Mouse (Mus musculus): ENCODE results near the gene Chrna10. TPM values are rescaled to one million over a fixed set of nuclear protein-coding genes. Genes with fewer than 3 reads are reported as not detected.

The Chrna10 gene
- polyA plus RNA-seq, 1 experiment from 2014 or later = not detected

DNA sequence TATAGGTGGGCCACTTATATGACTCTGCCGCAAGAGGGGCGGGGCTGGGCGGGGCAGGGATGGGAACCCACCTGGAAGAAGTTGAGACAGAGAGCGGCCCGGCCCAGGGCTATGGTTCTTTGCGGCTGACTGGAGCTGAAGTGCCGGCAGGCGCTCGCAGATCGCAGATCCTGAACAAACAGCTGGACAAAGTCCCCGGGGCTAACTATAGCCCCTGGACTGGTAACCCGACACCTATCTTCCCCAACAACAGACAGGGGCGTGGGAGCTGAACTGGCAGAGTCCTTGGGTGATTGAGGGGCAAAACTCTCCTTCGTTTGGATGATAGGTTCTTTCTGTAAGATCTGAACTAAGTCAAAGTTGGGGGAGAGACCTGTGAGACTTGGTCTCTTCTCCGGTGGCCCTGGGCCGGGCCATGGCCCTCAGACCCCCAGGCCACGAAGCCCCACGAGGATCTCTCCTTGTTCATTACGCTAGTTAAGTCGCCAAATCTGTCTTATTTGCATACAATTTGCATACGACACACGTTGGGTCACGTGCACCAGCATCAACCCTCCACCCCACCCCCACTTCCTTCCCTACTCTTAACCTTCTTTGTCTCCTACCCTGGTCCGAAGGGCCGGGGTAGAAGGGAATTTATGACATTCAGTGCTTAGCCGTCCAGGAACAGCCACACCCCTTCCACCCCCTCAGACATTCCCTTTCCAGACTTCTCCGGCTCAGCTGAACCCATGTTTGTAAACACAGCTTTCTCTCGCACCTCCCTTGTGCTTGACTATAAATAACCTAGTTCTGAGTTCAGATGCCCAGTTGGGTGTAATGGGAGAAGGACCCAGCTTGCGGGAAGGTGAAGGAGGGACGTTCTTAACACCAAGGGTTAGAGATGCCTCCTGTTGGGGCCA, 16.6 kb downstream of the Chrna10 start:
- H3K9me3 ChIP-seq (ENCODE audit: control insufficient read depth, low read length) = no peaks in the 10 kb centered on the region
- H3K4me3 ChIP-seq (ENCODE audit: low read depth, low read length) = peak overlapping the region; percentile 21
- ATAC-seq (ENCODE audit: insufficient read depth, low FRiP score, low TSS enrichment) (peak; percentile 86), DNase-seq (ENCODE audit: low spot score) (peak; percentile 63)
- H3K4me1 ChIP-seq (ENCODE audit: control insufficient read depth, insufficient read depth, low read length) = peaks cover 6% of the 10 kb centered on the region; the same call in 1 of the 2 replicates
- H3K27me3 ChIP-seq (ENCODE audit: control insufficient read depth, insufficient read depth, low read length) = no peaks in the 10 kb centered on the region
- no peaks in the 10 kb centered on the region for H3K36me3 ChIP-seq (ENCODE audit: control insufficient read depth, insufficient read depth, low read length)
- 2% methylated on average over 30 of the region's 30 CpGs for WGBS
- no peak overlapping the region for H3K27ac ChIP-seq (ENCODE audit: low read depth, low read length)
- H3K4me2 ChIP-seq (ENCODE audit: low read depth) = peak overlapping the region; percentile 51
- peak overlapping the region; percentile 52 for H3K9ac ChIP-seq (ENCODE audit: low read length)

DNA sequence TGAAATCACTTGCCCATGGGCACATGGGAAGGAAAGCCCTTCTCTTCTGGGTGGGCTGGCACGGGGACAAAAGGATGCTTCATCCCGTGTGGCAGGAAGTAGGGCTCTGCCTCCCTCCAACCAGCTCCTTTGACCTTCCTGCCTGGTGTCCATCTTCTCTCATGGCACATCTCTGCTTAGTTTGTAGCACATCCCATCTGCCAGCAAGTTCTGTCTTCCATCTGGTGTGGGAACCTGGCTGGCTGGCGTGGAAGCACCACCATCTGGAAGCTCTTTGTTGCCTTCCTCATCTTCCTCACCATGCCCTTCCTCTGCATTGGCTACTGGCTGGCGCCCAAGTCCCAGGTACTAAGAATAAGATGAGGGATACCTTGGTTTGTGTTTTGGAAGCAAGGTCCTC, 29.3 kb downstream of the Chrna10 start:
- Histone ChIP-seq H3K36me3 (ENCODE audit: control insufficient read depth, insufficient read depth, low read length) (0 out of 2 replicates have a peak, but pooled peaks cover 2% of the 10 kb centered on the region), H3K4me3 (ENCODE audit: low read depth, low read length) (no peak overlapping the region), H3K4me2 (ENCODE audit: low read depth) (no peak overlapping the region), H3K27ac (ENCODE audit: low read depth, low read length) (no peak overlapping the region), H3K27me3 (ENCODE audit: control insufficient read depth, insufficient read depth, low read length) (no peaks in the 10 kb centered on the region), H3K4me1 (ENCODE audit: control insufficient read depth, insufficient read depth, low read length) (no peaks in the 10 kb centered on the region), H3K9me3 (ENCODE audit: control insufficient read depth, low read length) (no peaks in the 10 kb centered on the region), H3K9ac (ENCODE audit: low read length) (no peak overlapping the region)
- ATAC-seq (ENCODE audit: insufficient read depth, low FRiP score, low TSS enrichment) = no peak
- WGBS = 87% methylated on average over 4 of the region's 4 CpGs
- DNase-seq (ENCODE audit: low spot score) = no peak

DNA sequence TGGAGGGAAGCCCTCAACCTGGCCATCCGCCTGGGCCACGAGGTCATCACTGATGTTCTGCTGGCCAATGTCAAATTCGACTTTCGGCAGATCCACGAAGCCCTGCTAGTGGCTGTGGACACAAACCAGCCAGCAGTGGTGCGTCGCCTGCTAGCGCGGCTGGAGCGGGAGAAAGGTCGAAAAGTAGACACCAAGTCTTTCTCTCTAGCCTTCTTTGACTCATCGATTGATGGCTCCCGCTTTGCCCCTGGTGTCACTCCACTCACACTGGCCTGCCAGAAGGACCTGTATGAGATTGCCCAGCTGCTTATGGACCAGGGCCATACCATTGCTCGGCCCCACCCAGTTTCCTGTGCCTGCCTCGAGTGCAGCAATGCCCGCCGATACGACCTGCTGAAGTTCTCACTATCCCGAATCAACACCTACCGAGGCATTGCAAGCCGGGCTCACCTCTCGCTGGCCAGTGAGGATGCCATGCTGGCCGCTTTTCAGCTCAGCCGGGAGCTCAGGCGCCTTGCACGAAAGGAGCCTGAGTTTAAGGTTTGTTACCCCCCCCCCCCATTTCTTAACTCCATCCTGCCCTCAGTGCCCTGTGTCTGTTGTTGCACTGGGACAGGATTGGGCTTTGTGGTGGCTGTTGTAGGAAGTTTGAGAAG, 32.5 kb downstream of the Chrna10 start:
- Histone ChIP-seq H3K9me3 (ENCODE audit: control insufficient read depth, low read length) (no peaks in the 10 kb centered on the region), H3K4me2 (ENCODE audit: low read depth) (no peak overlapping the region), H3K4me3 (ENCODE audit: low read depth, low read length) (no peak overlapping the region), H3K27me3 (ENCODE audit: control insufficient read depth, insufficient read depth, low read length) (no peaks in the 10 kb centered on the region), H3K4me1 (ENCODE audit: control insufficient read depth, insufficient read depth, low read length) (no peaks in the 10 kb centered on the region), H3K36me3 (ENCODE audit: control insufficient read depth, insufficient read depth, low read length) (peaks cover 7% of the 10 kb centered on the region; the same call in 1 of the 2 replicates), H3K9ac (ENCODE audit: low read length) (no peak overlapping the region), H3K27ac (ENCODE audit: low read depth, low read length) (no peak overlapping the region)
- ATAC-seq (ENCODE audit: insufficient read depth, low FRiP score, low TSS enrichment) (no peak), DNase-seq (ENCODE audit: low spot score) (no peak)
- WGBS = 90% methylated on average over 26 of the region's 26 CpGs

DNA sequence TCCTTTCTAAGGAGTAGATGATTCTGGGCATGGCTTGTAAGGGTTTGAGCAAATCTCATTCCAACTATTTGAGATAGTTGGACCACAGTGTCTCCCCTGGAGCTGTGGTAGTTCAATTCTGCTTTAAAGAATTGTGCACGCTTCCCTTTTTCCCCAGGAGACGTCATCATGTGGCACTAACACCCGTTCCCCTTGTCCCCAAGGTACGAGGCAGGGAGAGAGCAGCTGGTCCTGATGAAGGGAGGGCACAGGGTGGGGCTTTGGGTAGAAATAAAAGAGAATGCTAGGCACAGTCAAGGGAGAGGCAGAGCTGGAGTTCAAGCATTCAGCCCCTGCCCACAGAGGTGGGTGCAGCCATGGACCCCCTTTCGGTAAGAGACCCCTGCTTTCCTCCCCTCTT, 33.8 kb downstream of the Chrna10 start, which contains the start of gene Trpc2:
Trpc2 (plus strand) TSS at position 301 of the 400 bp plus-strand sequence.
- Histone ChIP-seq H3K9ac (ENCODE audit: low read length) (no peak within 1 kb of the TSS), H3K4me3 (ENCODE audit: low read depth, low read length) (no peak within 1 kb of the TSS), H3K36me3 (ENCODE audit: control insufficient read depth, insufficient read depth, low read length) (peaks cover 7% of the 10 kb centered on the region; the same call in 1 of the 2 replicates), H3K4me1 (ENCODE audit: control insufficient read depth, insufficient read depth, low read length) (no peaks in the 10 kb centered on the region), H3K9me3 (ENCODE audit: control insufficient read depth, low read length) (no peaks in the 10 kb centered on the region), H3K27me3 (ENCODE audit: control insufficient read depth, insufficient read depth, low read length) (no peaks in the 10 kb centered on the region), H3K4me2 (ENCODE audit: low read depth) (no peak within 1 kb of the TSS), H3K27ac (ENCODE audit: low read depth, low read length) (no peak within 1 kb of the TSS)
- DNase-seq (ENCODE audit: low spot score) = no peak
- no peak for ATAC-seq (ENCODE audit: insufficient read depth, low FRiP score, low TSS enrichment)
- 82% methylated on average over 5 of the region's 5 CpGs for WGBS

DNA sequence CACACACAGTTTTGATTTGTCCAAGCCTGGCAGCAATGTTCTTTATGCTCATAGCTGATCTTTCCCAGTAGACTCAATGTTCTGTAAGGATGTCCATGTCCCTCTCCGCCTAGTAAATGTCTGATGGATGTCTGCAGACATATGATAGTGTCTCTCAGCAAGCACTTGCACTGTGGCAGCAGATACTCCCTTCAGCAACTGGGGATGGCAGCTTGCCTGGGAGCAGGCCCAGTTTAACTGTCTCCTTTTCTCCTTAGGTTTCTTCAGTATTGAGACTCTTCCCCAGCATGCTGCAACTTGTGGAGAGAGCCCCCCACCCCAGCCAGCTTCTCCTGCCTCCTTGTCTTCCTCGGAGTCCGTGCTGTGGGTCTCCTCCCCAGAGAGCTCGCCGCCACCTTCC, 34.8 kb downstream of the Chrna10 start:
- H3K27ac ChIP-seq (ENCODE audit: low read depth, low read length) = no peak overlapping the region
- no peak overlapping the region for H3K9ac ChIP-seq (ENCODE audit: low read length)
- H3K4me3 ChIP-seq (ENCODE audit: low read depth, low read length) = no peak overlapping the region
- no peak for ATAC-seq (ENCODE audit: insufficient read depth, low FRiP score, low TSS enrichment)
- H3K4me2 ChIP-seq (ENCODE audit: low read depth) = no peak overlapping the region
- WGBS = 100% methylated on average over 5 of the region's 5 CpGs
- H3K9me3 ChIP-seq (ENCODE audit: control insufficient read depth, low read length) = no peaks in the 10 kb centered on the region
- H3K27me3 ChIP-seq (ENCODE audit: control insufficient read depth, insufficient read depth, low read length) = no peaks in the 10 kb centered on the region
- no peaks in the 10 kb centered on the region for H3K4me1 ChIP-seq (ENCODE audit: control insufficient read depth, insufficient read depth, low read length)
- no peak for DNase-seq (ENCODE audit: low spot score)
- H3K36me3 ChIP-seq (ENCODE audit: control insufficient read depth, insufficient read depth, low read length) = peaks cover 7% of the 10 kb centered on the region; the same call in 1 of the 2 replicates

DNA sequence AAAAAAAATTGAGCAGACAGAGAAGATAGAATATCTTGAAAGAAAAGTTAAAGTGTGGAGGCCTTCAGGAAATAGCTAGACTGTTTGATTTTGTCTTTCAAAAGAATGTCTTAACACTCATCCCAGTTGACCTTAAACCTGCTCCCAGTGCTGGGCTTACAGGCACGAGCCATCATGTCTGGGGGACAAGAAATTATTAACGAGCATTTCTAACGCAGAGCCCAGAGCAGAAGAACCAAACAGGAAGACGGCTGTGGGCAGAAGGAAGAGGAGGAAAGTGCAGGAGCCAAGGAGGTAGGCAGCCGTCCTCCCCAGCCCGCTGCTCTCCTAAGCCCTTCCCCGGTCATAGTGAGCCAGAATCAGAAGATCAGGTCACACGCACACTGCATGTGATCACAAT, 36.3 kb downstream of the Chrna10 start:
- H3K9ac ChIP-seq (ENCODE audit: low read length) = no peak overlapping the region
- no peak overlapping the region for H3K27ac ChIP-seq (ENCODE audit: low read depth, low read length)
- DNase-seq (ENCODE audit: low spot score) (no peak), ATAC-seq (ENCODE audit: insufficient read depth, low FRiP score, low TSS enrichment) (no peak)
- no peak overlapping the region for H3K4me3 ChIP-seq (ENCODE audit: low read depth, low read length)
- no peaks in the 10 kb centered on the region for H3K4me1 ChIP-seq (ENCODE audit: control insufficient read depth, insufficient read depth, low read length)
- WGBS = 90% methylated on average over 8 of the region's 8 CpGs
- no peaks in the 10 kb centered on the region for H3K27me3 ChIP-seq (ENCODE audit: control insufficient read depth, insufficient read depth, low read length)
- no peaks in the 10 kb centered on the region for H3K9me3 ChIP-seq (ENCODE audit: control insufficient read depth, low read length)
- no peak overlapping the region for H3K4me2 ChIP-seq (ENCODE audit: low read depth)
- H3K36me3 ChIP-seq (ENCODE audit: control insufficient read depth, insufficient read depth, low read length) = peaks cover 11% of the 10 kb centered on the region

DNA sequence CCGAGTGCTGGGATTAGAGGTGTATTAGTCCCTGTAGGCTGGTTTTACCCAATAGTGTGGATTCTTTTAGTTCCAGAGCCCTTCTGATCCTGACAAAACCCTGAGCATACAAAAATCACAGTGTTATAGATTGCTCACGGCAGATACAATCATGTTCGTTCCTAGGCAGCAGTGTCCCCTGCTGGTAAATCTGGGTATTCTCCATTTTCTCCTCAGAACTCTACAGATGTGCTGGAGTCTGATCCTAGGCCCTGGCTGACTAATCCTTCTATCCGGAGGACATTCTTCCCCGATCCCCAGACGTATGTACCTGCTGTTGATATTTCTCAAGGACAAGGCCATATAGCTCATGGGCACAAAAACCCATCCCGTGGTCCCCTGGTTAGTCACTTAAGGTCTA, 38.1 kb downstream of the Chrna10 start:
- no peaks in the 10 kb centered on the region for H3K4me1 ChIP-seq (ENCODE audit: control insufficient read depth, insufficient read depth, low read length)
- ATAC-seq (ENCODE audit: insufficient read depth, low FRiP score, low TSS enrichment) (no peak), DNase-seq (ENCODE audit: low spot score) (no peak)
- H3K4me3 ChIP-seq (ENCODE audit: low read depth, low read length) = no peak overlapping the region
- no peak overlapping the region for H3K4me2 ChIP-seq (ENCODE audit: low read depth)
- 86% methylated on average over 7 of the region's 7 CpGs for WGBS
- no peaks in the 10 kb centered on the region for H3K9me3 ChIP-seq (ENCODE audit: control insufficient read depth, low read length)
- H3K9ac ChIP-seq (ENCODE audit: low read length) = no peak overlapping the region
- no peak overlapping the region for H3K27ac ChIP-seq (ENCODE audit: low read depth, low read length)
- no peaks in the 10 kb centered on the region for H3K27me3 ChIP-seq (ENCODE audit: control insufficient read depth, insufficient read depth, low read length)
- H3K36me3 ChIP-seq (ENCODE audit: control insufficient read depth, insufficient read depth, low read length) = peaks cover 13% of the 10 kb centered on the region

DNA sequence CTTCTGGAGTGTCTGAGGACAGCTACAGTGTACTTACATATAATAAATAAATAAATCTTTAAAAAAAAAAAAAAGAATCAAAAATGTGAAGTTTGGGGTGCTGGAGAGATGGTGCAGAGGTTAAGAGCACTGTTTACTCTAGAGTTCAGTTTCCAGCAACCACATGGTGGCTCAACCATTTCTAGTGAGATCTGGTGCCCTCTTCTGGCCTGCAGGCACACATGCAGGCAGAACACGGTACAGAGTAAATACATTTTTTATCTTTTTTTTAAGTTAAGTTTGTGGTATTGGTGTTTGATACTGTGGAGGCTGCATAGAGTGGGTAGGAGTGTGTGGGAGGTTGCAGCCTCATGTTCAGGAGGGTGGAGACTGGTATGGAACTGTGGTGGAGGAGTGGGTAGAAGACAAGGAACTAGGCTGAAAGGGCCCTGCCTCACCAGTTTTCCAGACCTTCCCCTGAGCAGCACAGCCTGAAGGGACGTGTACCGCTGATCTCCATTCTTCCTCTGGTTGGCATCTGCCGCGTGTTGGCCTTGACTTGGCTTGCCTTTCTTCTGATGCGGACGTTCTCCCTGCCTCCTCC, 39.8 kb downstream of the Chrna10 start:
- H3K4me2 ChIP-seq (ENCODE audit: low read depth) = no peak overlapping the region
- H3K36me3 ChIP-seq (ENCODE audit: control insufficient read depth, insufficient read depth, low read length) = peaks cover 15% of the 10 kb centered on the region
- H3K27ac ChIP-seq (ENCODE audit: low read depth, low read length) = no peak overlapping the region
- no peak overlapping the region for H3K9ac ChIP-seq (ENCODE audit: low read length)
- H3K27me3 ChIP-seq (ENCODE audit: control insufficient read depth, insufficient read depth, low read length) = no peaks in the 10 kb centered on the region
- H3K9me3 ChIP-seq (ENCODE audit: control insufficient read depth, low read length) = no peaks in the 10 kb centered on the region
- no peak for DNase-seq (ENCODE audit: low spot score)
- no peaks in the 10 kb centered on the region for H3K4me1 ChIP-seq (ENCODE audit: control insufficient read depth, insufficient read depth, low read length)
- no peak for ATAC-seq (ENCODE audit: insufficient read depth, low FRiP score, low TSS enrichment)
- no peak overlapping the region for H3K4me3 ChIP-seq (ENCODE audit: low read depth, low read length)
- 89% methylated on average over 7 of the region's 7 CpGs for WGBS

All from neural tube, embryonic 11.5 days (tissue).